Comparison of ENCODE assay signal across 16 mouse cellular contexts in genomic region chr2:30833644-30834043, GRCm38 (mm10). TPM values are rescaled to one million over a fixed set of nuclear protein-coding genes. Genes with fewer than 3 reads are reported as not detected.
DNase-seq lines count a peak whose midpoint lies in the region; ATAC-seq and TF ChIP-seq lines count a peak whose summit lies in the region.
"Had no signal": no experiment of that assay in that cellular context is flagged by ENCODE, and none has a peak within 500 bp of the region (broad histone marks: within the 10 kb centered on the region; RNA-seq: fewer than 3 reads in every experiment).

No protein-coding gene starts in this region.

- no peak for TF ChIP-seq CTCF in intestine, postnatal 0 days (IDR thresholded peaks at IDR 0.05; ENCODE audit: low read depth)

- WGBS in intestine, embryonic 16.5 days: 50% methylated on average over 5 of the region's 5 CpGs
- 54% methylated on average over 5 of the region's 5 CpGs for WGBS in intestine, postnatal 0 days
- 20% methylated on average over 5 of the region's 5 CpGs for WGBS in embryonic facial prominence, embryonic 12.5 days

- H3K4me3 ChIP-seq in intestine, embryonic 16.5 days (ENCODE audit: low read length): no peak overlapping the region
- no peak overlapping the region for H3K4me3 ChIP-seq in intestine, postnatal 0 days (ENCODE audit: low read depth, low read length)
- no peak overlapping the region for H3K4me3 ChIP-seq in embryonic facial prominence, embryonic 12.5 days
- H3K4me3 ChIP-seq: erythroblast, embryonic 14.5 days; left cerebral cortex, adult 2 months had no signal

- peak; percentile 35 for DNase-seq in gastrocnemius, adult 18-20 months (ENCODE audit: low spot score)
- DNase-seq in gastrocnemius, postnatal 4 days (ENCODE audit: low spot score in 2 of 2): no peak
- peak; percentile 73 for DNase-seq in mesoderm, embryonic 11.5 days (ENCODE audit: low read depth, low spot score)
- no peak for DNase-seq in lung, postnatal 4 days
- DNase-seq in spleen, adult 12 weeks (ENCODE audit: low spot score): no peak
- DNase-seq: adrenal gland, postnatal 10 days; B cell, adult 2 months; cerebellum, adult 11 months; kidney, postnatal 36 days had no signal

- H3K4me1 ChIP-seq in intestine, embryonic 16.5 days (ENCODE audit: control insufficient read depth, insufficient read depth, low read length): peaks cover 6% of the 10 kb centered on the region
- H3K4me1 ChIP-seq in intestine, postnatal 0 days (replicated peaks; ENCODE audit: control insufficient read depth, insufficient read depth, low read length): no peaks in the 10 kb centered on the region
- peaks cover 51% of the 10 kb centered on the region for H3K4me1 ChIP-seq in embryonic facial prominence, embryonic 12.5 days

- H3K36me3 ChIP-seq in intestine, embryonic 16.5 days (ENCODE audit: control insufficient read depth, insufficient read depth, low read length): no peaks in the 10 kb centered on the region
- H3K36me3 ChIP-seq in intestine, postnatal 0 days (ENCODE audit: control insufficient read depth, insufficient read depth): no peaks in the 10 kb centered on the region
- no peaks in the 10 kb centered on the region for H3K36me3 ChIP-seq in embryonic facial prominence, embryonic 12.5 days

- no peaks in the 10 kb centered on the region for H3K27me3 ChIP-seq in intestine, embryonic 16.5 days (replicated peaks; ENCODE audit: control insufficient read depth, insufficient read depth, low read length)
- no peaks in the 10 kb centered on the region for H3K27me3 ChIP-seq in intestine, postnatal 0 days (replicated peaks; ENCODE audit: control insufficient read depth, insufficient read depth, low read length)
- no peaks in the 10 kb centered on the region for H3K27me3 ChIP-seq in embryonic facial prominence, embryonic 12.5 days

- H3K4me2 ChIP-seq in intestine, embryonic 16.5 days (ENCODE audit: low read depth, low read length): no peak overlapping the region
- no peak overlapping the region for H3K4me2 ChIP-seq in intestine, postnatal 0 days (replicated peaks; ENCODE audit: low read depth)
- peak overlapping the region; percentile 27 for H3K4me2 ChIP-seq in embryonic facial prominence, embryonic 12.5 days (replicated peaks)
- H3K4me2 ChIP-seq: midbrain, embryonic 11.5 days had no signal

- H3K9ac ChIP-seq in intestine, embryonic 16.5 days (ENCODE audit: low read depth, low read length): 0 out of 2 replicates have a peak overlapping the region, but pooled peaks have one; percentile 13
- no peak overlapping the region for H3K9ac ChIP-seq in intestine, postnatal 0 days (ENCODE audit: low read depth, low read length)
- peak overlapping the region; percentile 27; the same call in 1 of the 2 replicates for H3K9ac ChIP-seq in embryonic facial prominence, embryonic 12.5 days

- no peak overlapping the region for H3K27ac ChIP-seq in intestine, embryonic 16.5 days (ENCODE audit: low read length)
- no peak overlapping the region for H3K27ac ChIP-seq in intestine, postnatal 0 days (ENCODE audit: low read depth, low read length)
- peak overlapping the region; percentile 98 for H3K27ac ChIP-seq in embryonic facial prominence, embryonic 12.5 days
- H3K27ac ChIP-seq: left cerebral cortex, adult 2 months had no signal

- ATAC-seq in intestine, embryonic 16.5 days: no peak
- ATAC-seq in intestine, postnatal 0 days: no peak
- ATAC-seq in embryonic facial prominence, embryonic 12.5 days (ENCODE audit: insufficient number of reproducible peaks, insufficient read depth, low FRiP score, low TSS enrichment): peak; percentile 20; the same call in 1 of the 2 replicates

- H3K9me3 ChIP-seq in intestine, embryonic 16.5 days (ENCODE audit: control insufficient read depth, low read length): no peaks in the 10 kb centered on the region
- no peaks in the 10 kb centered on the region for H3K9me3 ChIP-seq in intestine, postnatal 0 days (ENCODE audit: control insufficient read depth)
- no peaks in the 10 kb centered on the region for H3K9me3 ChIP-seq in embryonic facial prominence, embryonic 12.5 days

RNA-seq across cellular contexts. Expression of gene Prrx2, which starts 1.1 kb away (rescaled TPM):
- 1 to 10 TPM; 1.9 TPM for total RNA-seq in gastrocnemius, adult 18-20 months (2021)
- 10 to 100 TPM; 12.3 to 13.3 TPM for total RNA-seq in gastrocnemius, postnatal 4 days (2021)
- polyA plus RNA-seq in intestine, embryonic 16.5 days (2015; fragmentation: Nextera tagmentation; extraction: Ambion mirVana): 1.6 and 1.9 TPM in 2 replicates
- polyA plus RNA-seq in intestine, postnatal 0 days (2015; fragmentation: Nextera tagmentation; extraction: Ambion mirVana): 0.64 and 0.74 TPM in 2 replicates
- 106 and 121 TPM in 2 replicates for polyA plus RNA-seq in embryonic facial prominence, embryonic 12.5 days (2016; fragmentation: Nextera tagmentation; extraction: Ambion mirVana)
- total RNA-seq: neutrophil, adult 5-6 weeks had no signal
- polyA plus RNA-seq: erythroblast, embryonic 14.5 days had no signal

RNA-seq across cellular contexts. Expression of gene Asb6, which starts 3.5 kb away (rescaled TPM):
- total RNA-seq in gastrocnemius, adult 18-20 months (2021): 1 to 10 TPM; 7.2 to 9.7 TPM
- total RNA-seq in gastrocnemius, postnatal 4 days (2021): 10 to 100 TPM; 13.4 to 18.9 TPM
- polyA plus RNA-seq in intestine, embryonic 16.5 days (2015; fragmentation: Nextera tagmentation; extraction: Ambion mirVana): 24.0 and 24.5 TPM in 2 replicates
- 12.9 and 13.0 TPM in 2 replicates for polyA plus RNA-seq in intestine, postnatal 0 days (2015; fragmentation: Nextera tagmentation; extraction: Ambion mirVana)
- polyA plus RNA-seq in embryonic facial prominence, embryonic 12.5 days (2016; fragmentation: Nextera tagmentation; extraction: Ambion mirVana): 40.0 and 41.8 TPM in 2 replicates

RNA-seq across cellular contexts. Expression of gene Ntmt1, which starts 26.0 kb away (rescaled TPM):
- 10 to 100 TPM; 10.6 to 11.3 TPM for total RNA-seq in gastrocnemius, adult 18-20 months (2021)
- 10 to 100 TPM; 29.2 to 32.8 TPM for total RNA-seq in gastrocnemius, postnatal 4 days (2021)
- polyA plus RNA-seq in intestine, embryonic 16.5 days (2015; fragmentation: Nextera tagmentation; extraction: Ambion mirVana): 76.3 and 87.4 TPM in 2 replicates
- polyA plus RNA-seq in intestine, postnatal 0 days (2015; fragmentation: Nextera tagmentation; extraction: Ambion mirVana): 45.3 and 50.5 TPM in 2 replicates
- 105 and 106 TPM in 2 replicates for polyA plus RNA-seq in embryonic facial prominence, embryonic 12.5 days (2016; fragmentation: Nextera tagmentation; extraction: Ambion mirVana)

RNA-seq across cellular contexts. Expression of gene 1700001O22Rik, which starts 30.2 kb away (rescaled TPM):
- total RNA-seq in gastrocnemius, adult 18-20 months (2021): 1 to 10 TPM; 2.4 to 8.2 TPM
- total RNA-seq in gastrocnemius, postnatal 4 days (2021): under 1 TPM; 0.69 to 0.88 TPM
- polyA plus RNA-seq in intestine, embryonic 16.5 days (2015; fragmentation: Nextera tagmentation; extraction: Ambion mirVana): 0.99 and 1.2 TPM in 2 replicates
- polyA plus RNA-seq in intestine, postnatal 0 days (2015; fragmentation: Nextera tagmentation; extraction: Ambion mirVana): 0.58 and 0.60 TPM in 2 replicates
- polyA plus RNA-seq in embryonic facial prominence, embryonic 12.5 days (2016; fragmentation: Nextera tagmentation; extraction: Ambion mirVana): 3.8 and 4.0 TPM in 2 replicates
- total RNA-seq: neutrophil, adult 5-6 weeks had no signal
- polyA plus RNA-seq: erythroblast, embryonic 14.5 days had no signal

Comparison
In these comparisons a context has a peak if more than half of its experiments do, and no peak if none do; other contexts are left out.
1. DNase-seq: peak in gastrocnemius, adult 18-20 months (single experiment) and mesoderm, embryonic 11.5 days (single experiment); none in gastrocnemius, postnatal 4 days (0 of 2), lung, postnatal 4 days (0 of 2) and spleen, adult 12 weeks (single experiment).
2. RNA of gene Prrx2, which starts 1.1 kb away (polyA plus RNA-seq): 106 to 121 TPM in embryonic facial prominence, embryonic 12.5 days; 1.6 to 1.9 TPM in intestine, embryonic 16.5 days and 0.64 to 0.74 TPM in intestine, postnatal 0 days; every median in the first group is over 10 times any median in the second.